Comparison of ENCODE assay signal across 17 mouse cellular contexts in genomic region chr14:30827480-30827879, GRCm38 (mm10). TPM values are rescaled to one million over a fixed set of nuclear protein-coding genes. Genes with fewer than 3 reads are reported as not detected.
DNase-seq lines count a peak whose midpoint lies in the region; ATAC-seq lines count a peak whose summit lies in the region.
"Had no signal": no experiment of that assay in that cellular context is flagged by ENCODE, and none has a peak within 500 bp of the region (broad histone marks: within the 10 kb centered on the region; RNA-seq: fewer than 3 reads in every experiment).

No protein-coding gene starts in this region.

- H3K9me3 ChIP-seq in hindbrain, embryonic 13.5 days, result no peaks in the 10 kb centered on the region
- no peaks in the 10 kb centered on the region for H3K9me3 ChIP-seq in hindbrain, embryonic 11.5 days (ENCODE audit: control insufficient read depth, low read length)
- no peaks in the 10 kb centered on the region for H3K9me3 ChIP-seq in neural tube, embryonic 13.5 days
- H3K9me3 ChIP-seq in liver, embryonic 11.5 days (ENCODE audit: control insufficient read depth, low read length), result no peaks in the 10 kb centered on the region
- H3K9me3 ChIP-seq: forebrain, embryonic 10.5 days; hindbrain, embryonic 12.5 days; megakaryocyte, embryonic 14.5 days had no signal

- H3K27me3 ChIP-seq in hindbrain, embryonic 13.5 days, result no peaks in the 10 kb centered on the region
- H3K27me3 ChIP-seq in hindbrain, embryonic 11.5 days (ENCODE audit: control insufficient read depth, insufficient read depth, low read length), result no peaks in the 10 kb centered on the region
- no peaks in the 10 kb centered on the region for H3K27me3 ChIP-seq in neural tube, embryonic 13.5 days
- no peaks in the 10 kb centered on the region for H3K27me3 ChIP-seq in liver, embryonic 11.5 days (replicated peaks; ENCODE audit: control insufficient read depth, insufficient read depth, low read length)
- H3K27me3 ChIP-seq: hindbrain, embryonic 12.5 days had no signal

- H3K36me3 ChIP-seq in hindbrain, embryonic 13.5 days, result no peaks in the 10 kb centered on the region
- no peaks in the 10 kb centered on the region for H3K36me3 ChIP-seq in hindbrain, embryonic 11.5 days (ENCODE audit: control insufficient read depth, insufficient read depth, low read length)
- H3K36me3 ChIP-seq in neural tube, embryonic 13.5 days, result no peaks in the 10 kb centered on the region
- no peaks in the 10 kb centered on the region for H3K36me3 ChIP-seq in liver, embryonic 11.5 days (ENCODE audit: control insufficient read depth, insufficient read depth, low read length)
- H3K36me3 ChIP-seq: hindbrain, embryonic 12.5 days had no signal

- H3K4me2 ChIP-seq in hindbrain, embryonic 13.5 days, result peak overlapping the region; percentile 79; the same call in 1 of the 2 replicates
- no peak overlapping the region for H3K4me2 ChIP-seq in hindbrain, embryonic 11.5 days (replicated peaks; ENCODE audit: low read depth, low read length)
- H3K4me2 ChIP-seq in neural tube, embryonic 13.5 days, result peak overlapping the region; percentile 79; the same call in 1 of the 2 replicates
- H3K4me2 ChIP-seq in liver, embryonic 11.5 days, result peak overlapping the region; percentile 83

- H3K4me3 ChIP-seq in hindbrain, embryonic 13.5 days, result no peak overlapping the region
- no peak overlapping the region for H3K4me3 ChIP-seq in hindbrain, embryonic 11.5 days (ENCODE audit: low read depth, low read length)
- no peak overlapping the region for H3K4me3 ChIP-seq in neural tube, embryonic 13.5 days
- no peak overlapping the region for H3K4me3 ChIP-seq in liver, embryonic 11.5 days (ENCODE audit: low read depth, low read length)
- H3K4me3 ChIP-seq: heart, adult 2 months; hindbrain, embryonic 12.5 days had no signal

- H3K9ac ChIP-seq in hindbrain, embryonic 13.5 days, result no peak overlapping the region
- no peak overlapping the region for H3K9ac ChIP-seq in hindbrain, embryonic 11.5 days (ENCODE audit: low read depth, low read length)
- H3K9ac ChIP-seq in neural tube, embryonic 13.5 days, result no peak overlapping the region
- H3K9ac ChIP-seq in liver, embryonic 11.5 days (ENCODE audit: low read depth, low read length), result no peak overlapping the region; the same call in 1 of the 2 replicates
- H3K9ac ChIP-seq: hindbrain, embryonic 12.5 days had no signal

- no peak for DNase-seq in hindbrain, embryonic 11.5 days (ENCODE audit: low spot score)
- DNase-seq in neural tube, embryonic 10.5 days (ENCODE audit: extremely low spot score, low spot score), result no peak
- DNase-seq in liver, embryonic 11.5 days (ENCODE audit: low spot score), result no peak
- no peak for DNase-seq in left cerebral cortex, postnatal 14 days (ENCODE audit: low spot score in 2 of 2)
- DNase-seq in adrenal gland, postnatal 10 days, result no peak
- DNase-seq: cerebellum, adult 9-10 months; kidney, adult 8-10 months; right cerebral cortex, postnatal 4 days; thymus, postnatal 14 days had no signal

- no peak overlapping the region for H3K27ac ChIP-seq in hindbrain, embryonic 13.5 days
- H3K27ac ChIP-seq in hindbrain, embryonic 11.5 days (ENCODE audit: low read depth, low read length), result no peak overlapping the region
- H3K27ac ChIP-seq in neural tube, embryonic 13.5 days (replicated peaks), result no peak overlapping the region
- H3K27ac ChIP-seq in liver, embryonic 11.5 days (ENCODE audit: low read depth, low read length), result no peak overlapping the region
- H3K27ac ChIP-seq: forebrain, embryonic 10.5 days; heart, adult 2 months; hindbrain, embryonic 12.5 days had no signal

- intact Hi-C loops in left cerebral cortex, postnatal 14 days (cut with DNase I), result loop anchor here (5.0 kb wide), 2 partner anchors 40 to 120 kb away; no protein-coding TSS in a partner anchor

- 80% methylated on average over 4 of the region's 4 CpGs for WGBS in hindbrain, embryonic 13.5 days
- whole genome bisulfite sequencing in hindbrain, embryonic 11.5 days, result 81% methylated on average over 4 of the region's 4 CpGs
- 85% methylated on average over 4 of the region's 4 CpGs for WGBS in neural tube, embryonic 13.5 days
- WGBS in liver, embryonic 11.5 days, result 77% methylated on average over 4 of the region's 4 CpGs

- H3K4me1 ChIP-seq in hindbrain, embryonic 13.5 days (replicated peaks), result peaks cover 26% of the 10 kb centered on the region
- no peaks in the 10 kb centered on the region for H3K4me1 ChIP-seq in hindbrain, embryonic 11.5 days (replicated peaks; ENCODE audit: control insufficient read depth, insufficient read depth, low read length)
- H3K4me1 ChIP-seq in neural tube, embryonic 13.5 days (replicated peaks), result peaks cover 28% of the 10 kb centered on the region
- peaks cover 37% of the 10 kb centered on the region for H3K4me1 ChIP-seq in liver, embryonic 11.5 days (replicated peaks; ENCODE audit: control insufficient read depth, insufficient read depth, low read length)

- no peak for ATAC-seq in hindbrain, embryonic 13.5 days (ENCODE audit: low FRiP score)
- ATAC-seq in hindbrain, embryonic 11.5 days (ENCODE audit: low FRiP score), result no peak
- no peak for ATAC-seq in neural tube, embryonic 13.5 days (ENCODE audit: low read depth)
- ATAC-seq in liver, embryonic 11.5 days (replicated peaks; ENCODE audit: low FRiP score), result no peak

RNA-seq across cellular contexts. Expression of gene Tmem110, which starts 2.1 kb away (rescaled TPM):
- polyA plus RNA-seq in hindbrain, embryonic 13.5 days (2015; fragmentation: Nextera tagmentation; extraction: Ambion mirVana), result 20.6 and 22.6 TPM in 2 replicates
- 17.2 and 23.3 TPM in 2 replicates for polyA plus RNA-seq in hindbrain, embryonic 11.5 days (2014; fragmentation: Nextera tagmentation; extraction: Ambion mirVana)
- 18.5 and 19.6 TPM in 2 replicates for polyA plus RNA-seq in neural tube, embryonic 13.5 days (2015; fragmentation: Nextera tagmentation; extraction: Ambion mirVana)
- 22.6 and 26.1 TPM in 2 replicates for polyA plus RNA-seq in liver, embryonic 11.5 days (2014; fragmentation: Nextera tagmentation; extraction: Ambion mirVana)
- total RNA-seq in left cerebral cortex, postnatal 14 days (2021), result 10 to 100 TPM; 21.0 to 22.1 TPM
- total RNA-seq in adrenal gland, postnatal 10 days (2021), result 10 to 100 TPM; 23.2 to 27.1 TPM

RNA-seq across cellular contexts. Expression of gene Mustn1, which starts 51.5 kb away (rescaled TPM):
- 0.97 and 1.00 TPM in 2 replicates for polyA plus RNA-seq in hindbrain, embryonic 13.5 days (2015; fragmentation: Nextera tagmentation; extraction: Ambion mirVana)
- polyA plus RNA-seq in hindbrain, embryonic 11.5 days (2014; fragmentation: Nextera tagmentation; extraction: Ambion mirVana), result 0.94 and 1.2 TPM in 2 replicates
- polyA plus RNA-seq in neural tube, embryonic 13.5 days (2015; fragmentation: Nextera tagmentation; extraction: Ambion mirVana), result 1.9 and 2.6 TPM in 2 replicates
- polyA plus RNA-seq in liver, embryonic 11.5 days (2014; fragmentation: Nextera tagmentation; extraction: Ambion mirVana), result 0.25 and 0.45 TPM in 2 replicates
- 1 to 10 TPM; 3.9 to 5.1 TPM for total RNA-seq in left cerebral cortex, postnatal 14 days (2021)
- total RNA-seq in adrenal gland, postnatal 10 days (2021), result 10 to 100 TPM; 11.1 to 11.6 TPM

RNA-seq across cellular contexts. Expression of gene Itih4, which starts 58.8 kb away (rescaled TPM):
- polyA plus RNA-seq in hindbrain, embryonic 13.5 days (2015; fragmentation: Nextera tagmentation; extraction: Ambion mirVana), result not detected in 2 replicates
- polyA plus RNA-seq in hindbrain, embryonic 11.5 days (2014; fragmentation: Nextera tagmentation; extraction: Ambion mirVana), result not detected in 2 replicates
- polyA plus RNA-seq in neural tube, embryonic 13.5 days (2015; fragmentation: Nextera tagmentation; extraction: Ambion mirVana), result not detected in 2 replicates
- polyA plus RNA-seq in liver, embryonic 11.5 days (2014; fragmentation: Nextera tagmentation; extraction: Ambion mirVana), result 3.4 and 4.4 TPM in 2 replicates
- total RNA-seq in left cerebral cortex, postnatal 14 days (2021), result not detected
- 100 to 1,000 TPM; 167 to 428 TPM for total RNA-seq in adrenal gland, postnatal 10 days (2021)
- total RNA-seq: layer of hippocampus, postnatal 25 days had no signal
- polyA plus RNA-seq: forebrain, embryonic 10.5 days; limb, embryonic 11.5 days had no signal
